Mouse (Mus musculus) embryo, embryonic 11 days (tissue): ENCODE data around the gene Rilpl1.
"Not testable (repeated sequence)": the region's sequence is repeated elsewhere in the genome, so short reads cannot be mapped to it uniquely, and the experiment has no call there.

Experiments used
- DNase-seq: peaks from one replicate; pipeline ENCODE4 v3.0.0-alpha.2; 2015

Rilpl1 gene

DNA sequence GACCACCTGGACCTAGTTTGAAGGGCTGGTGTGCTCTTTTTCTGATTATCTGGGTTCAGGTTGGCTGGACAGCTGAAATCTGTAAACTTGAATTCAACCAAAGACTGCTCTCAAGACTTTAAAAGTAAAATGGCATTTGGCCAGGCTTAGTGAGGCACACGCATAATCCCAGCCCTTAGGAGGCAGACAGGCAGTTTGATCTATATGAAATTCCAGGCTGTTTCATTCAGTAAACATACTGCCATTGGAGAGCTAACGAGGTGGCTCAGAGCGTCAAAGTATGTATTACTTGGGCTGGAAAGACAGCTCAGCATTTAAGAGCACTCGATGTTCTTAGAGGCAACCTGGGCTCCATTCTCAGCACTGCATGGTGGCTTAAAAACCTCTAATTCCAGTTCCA is 39.5 kb downstream of the Rilpl1 start:
- no peak for DNase-seq

DNA sequence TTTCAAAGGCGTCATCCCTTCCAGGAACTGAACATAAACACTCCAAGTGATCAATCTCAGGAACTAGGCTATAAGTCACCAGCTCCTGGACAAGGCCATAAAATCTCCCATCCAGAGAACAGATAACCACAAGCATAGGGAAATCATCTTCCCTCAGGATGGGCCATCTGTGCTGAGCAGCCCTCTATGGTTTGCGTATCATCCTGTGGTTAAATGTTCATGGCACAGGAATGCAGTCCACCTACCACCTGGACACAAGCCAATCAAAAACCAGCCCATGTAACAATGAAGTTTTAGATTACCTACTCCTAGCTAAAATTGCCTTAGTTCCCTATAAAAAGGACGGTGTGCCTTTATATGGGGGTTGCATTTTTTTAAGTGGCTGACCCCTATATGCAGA is 42.3 kb downstream of the Rilpl1 start:
- no peak for DNase-seq

DNA sequence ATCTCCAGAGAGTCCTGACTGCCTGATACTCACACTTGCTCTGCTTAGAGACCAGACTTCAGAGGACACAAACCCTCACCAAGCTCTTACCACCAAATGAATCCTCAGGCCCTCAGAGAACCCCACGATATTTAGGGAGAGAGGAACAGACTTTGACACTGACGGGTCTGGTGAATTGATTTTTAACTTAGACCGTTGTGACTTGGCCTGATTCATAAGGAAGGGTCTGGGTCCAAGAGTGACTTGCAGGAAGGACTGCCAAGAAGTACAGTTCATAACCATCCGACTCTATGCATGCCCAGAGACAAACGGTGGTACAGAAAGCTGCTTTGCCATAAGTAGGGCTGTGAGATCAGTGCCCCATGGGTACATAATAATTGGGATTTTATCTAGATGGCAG is 45.5 kb downstream of the Rilpl1 start:
- DNase-seq: no peak

DNA sequence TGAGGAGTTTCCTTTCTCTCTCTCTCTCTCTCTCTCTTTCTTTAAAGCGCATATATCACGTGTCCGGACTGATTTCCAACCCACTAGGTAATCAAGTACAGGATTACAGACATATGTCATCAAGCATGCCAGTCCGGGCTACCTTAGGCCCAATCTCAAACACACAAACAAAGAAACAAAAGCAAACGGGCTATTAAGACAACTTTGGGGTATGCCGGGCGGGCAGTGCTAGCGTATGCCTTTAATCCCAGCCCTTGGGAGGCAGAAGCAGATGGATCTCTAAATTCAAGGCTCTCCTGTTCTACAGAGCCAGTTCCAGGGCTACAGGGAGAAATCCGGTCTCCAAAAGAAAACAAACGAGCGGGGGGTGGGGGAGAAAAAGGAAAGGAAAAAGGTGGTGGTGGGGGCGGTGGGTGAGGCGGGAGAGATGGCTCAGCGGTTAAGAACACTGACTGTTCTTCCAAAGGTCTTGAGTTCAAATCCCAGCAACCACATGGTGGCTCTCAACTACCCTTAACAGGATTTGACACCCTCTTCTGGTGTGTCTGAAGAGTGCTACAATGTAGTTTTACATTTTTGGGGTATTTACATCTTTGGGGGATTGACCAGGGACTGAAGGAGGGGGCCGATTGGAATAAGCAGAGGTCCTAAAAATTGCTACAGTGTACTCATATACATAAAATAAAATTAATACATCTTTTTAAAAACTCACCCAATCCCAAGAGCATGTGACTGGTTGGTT is 47.4 kb downstream of the Rilpl1 start:
- no peak for DNase-seq

DNA sequence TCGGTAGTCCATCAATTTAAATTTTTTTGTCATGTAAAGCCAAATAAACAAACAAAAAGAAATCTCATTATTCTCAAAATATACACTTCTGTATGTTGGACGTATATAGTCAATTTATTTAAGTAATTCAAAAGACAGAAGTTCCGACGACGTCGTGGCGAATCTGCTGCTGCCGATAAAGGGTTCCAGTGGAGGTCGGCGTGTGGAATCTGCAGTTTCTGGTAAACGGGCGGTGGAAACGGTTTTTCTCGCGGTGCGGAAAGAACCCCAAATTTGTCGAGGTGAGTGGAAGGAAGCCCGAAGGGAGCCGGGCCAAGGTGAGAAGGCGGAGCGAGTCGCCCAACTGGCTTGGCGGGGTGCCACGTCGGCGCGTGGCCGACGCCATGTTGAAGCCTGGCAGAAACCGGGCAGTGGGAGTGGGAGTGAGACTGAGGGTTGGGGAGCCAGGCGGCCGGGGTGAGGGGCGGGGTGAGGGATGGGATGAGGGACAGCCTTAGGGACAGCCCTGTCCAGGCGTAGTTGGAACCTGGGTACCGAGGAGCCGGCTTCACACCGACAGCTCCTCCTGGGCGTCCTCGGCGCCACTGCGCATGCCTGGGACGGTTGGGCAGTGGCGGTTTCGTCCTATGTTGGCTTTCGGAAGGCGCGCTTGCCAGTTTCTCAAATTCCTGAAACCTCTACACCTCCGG is 48.1 kb downstream of the Rilpl1 start, which contains the start of gene Snrnp35:
TSS of gene Snrnp35 (plus strand) at position 169 of the 689 bp plus-strand sequence.
- DNase-seq: peak; percentile 91

DNA sequence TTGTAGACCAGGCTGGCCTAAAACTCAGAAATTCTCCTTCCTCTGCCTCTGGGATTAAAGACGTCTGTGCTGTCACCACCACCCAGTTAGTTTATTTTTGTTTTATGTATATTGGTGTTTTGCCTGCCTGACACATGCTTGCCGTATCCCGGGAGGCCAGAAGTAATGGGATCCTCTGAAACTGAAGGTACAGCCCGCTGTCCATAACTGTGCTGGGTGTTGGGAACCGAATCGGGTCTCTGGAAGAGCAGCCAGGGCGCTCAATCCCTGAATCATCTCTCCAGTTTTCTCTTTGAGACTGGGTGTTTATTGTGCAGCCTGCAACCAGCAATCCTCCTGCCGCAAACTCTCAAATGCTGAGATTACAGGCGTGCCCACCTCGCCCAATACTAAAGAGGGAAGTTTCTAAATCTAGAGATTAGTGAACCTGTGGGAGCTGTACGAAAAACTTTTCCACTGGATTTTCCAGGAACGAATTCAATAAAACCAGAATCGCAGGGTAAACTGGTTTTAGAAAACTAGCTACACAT is 48.7 kb downstream of the Rilpl1 start:
- no peak for DNase-seq

DNA sequence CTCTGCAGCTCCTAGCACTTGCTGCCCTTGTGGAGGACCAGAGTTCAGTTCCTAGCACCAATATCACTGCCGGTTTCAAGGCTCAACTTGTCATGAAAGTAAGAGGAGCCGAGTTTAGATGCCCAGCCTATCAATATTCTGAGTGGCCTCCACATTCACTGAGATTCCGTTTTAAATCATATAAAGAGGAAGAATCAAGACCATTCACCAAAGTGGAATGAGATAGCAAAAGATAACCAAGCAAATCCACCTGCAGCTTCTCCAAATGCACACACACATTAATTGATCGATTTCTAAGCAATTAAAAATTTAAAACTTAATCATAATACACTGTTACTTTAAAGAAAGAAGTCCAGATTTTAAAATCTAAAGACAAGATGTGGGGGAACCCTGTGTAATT is 49.5 kb downstream of the Rilpl1 start:
- no peak for DNase-seq

DNA sequence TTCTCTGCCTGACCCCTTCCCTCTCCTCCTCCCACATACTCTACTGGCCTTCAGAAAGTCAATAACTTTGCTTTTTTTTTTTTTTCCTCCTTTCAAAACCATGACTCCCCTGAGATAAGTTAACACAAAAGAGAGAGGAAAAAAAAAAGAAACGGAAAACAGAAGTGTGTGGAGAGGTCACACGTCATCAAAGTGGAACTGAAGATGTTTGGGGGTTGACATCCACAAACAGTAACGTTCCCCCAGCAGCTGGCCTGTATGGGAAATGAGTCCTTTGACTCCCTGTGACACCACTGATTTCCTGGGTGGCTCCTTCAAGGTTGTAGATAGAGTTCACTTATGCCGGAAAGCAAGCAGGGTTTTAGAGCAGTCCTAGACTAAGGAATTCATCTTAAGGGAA is 51.1 kb downstream of the Rilpl1 start:
- DNase-seq: no peak

DNA sequence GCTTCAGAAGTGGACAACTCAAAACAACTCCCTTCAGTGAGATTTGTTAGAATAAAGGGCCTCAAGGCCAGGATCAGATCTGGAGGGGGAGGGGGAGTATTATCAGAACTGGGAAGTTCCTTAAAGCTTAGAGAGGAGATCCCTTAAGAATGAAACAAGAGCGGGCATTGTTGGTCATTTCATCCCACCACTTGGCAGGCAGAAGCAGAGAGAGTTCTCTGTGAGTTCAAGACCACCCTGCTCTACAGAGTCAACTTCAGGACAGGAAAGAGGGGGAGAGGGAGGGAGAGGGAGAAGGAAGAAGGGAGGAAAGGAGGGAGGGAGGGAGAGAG is 52.4 kb downstream of the Rilpl1 start:
- DNase-seq: no peak

DNA sequence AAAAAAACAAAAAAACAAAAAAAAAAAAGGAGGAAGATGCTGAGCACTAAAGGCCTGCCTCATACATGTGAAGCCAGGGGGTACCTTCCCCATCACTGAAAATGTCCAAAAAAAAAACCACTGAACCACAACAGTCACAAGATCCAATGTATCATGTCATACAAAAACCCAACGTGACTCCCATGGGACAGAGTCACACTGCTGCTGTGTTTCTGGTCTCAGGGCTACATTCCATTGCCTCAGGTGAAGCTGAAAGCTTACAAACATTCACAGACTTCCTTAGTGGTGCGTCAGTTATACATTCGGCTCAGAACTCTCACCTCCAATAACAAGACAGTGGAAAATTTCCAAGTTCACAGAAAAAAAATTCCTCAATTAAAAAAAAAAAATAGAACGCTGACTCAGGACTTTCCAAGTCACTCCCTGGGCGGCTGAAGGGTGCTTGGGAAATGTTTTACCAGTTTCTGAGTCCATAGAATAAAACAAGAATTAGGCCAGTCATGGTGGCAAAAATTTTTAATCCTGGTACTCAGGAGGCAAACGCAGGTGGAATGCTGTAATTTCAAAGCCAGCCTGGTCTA is 60.5 kb downstream of the Rilpl1 start:
- no peak for DNase-seq

DNA sequence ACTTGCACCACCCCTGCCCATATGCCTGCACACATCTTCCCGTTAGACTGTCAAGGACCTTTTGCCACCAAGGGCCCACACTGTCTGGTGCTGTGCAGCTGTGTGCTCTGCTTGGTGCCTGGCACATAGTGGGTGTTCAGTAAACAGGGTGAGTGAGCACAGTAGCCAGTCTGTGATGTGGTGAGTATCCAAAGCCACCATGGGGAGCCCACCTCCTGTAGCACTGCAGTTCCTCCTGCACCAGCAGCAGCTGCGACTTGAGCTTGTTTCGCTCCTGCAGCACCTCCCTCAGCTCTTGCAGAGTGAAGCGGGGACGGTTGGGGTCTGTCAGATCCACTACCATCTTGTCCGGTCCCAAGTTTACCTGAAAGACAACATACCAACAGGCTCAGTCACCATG is 61.7 kb downstream of the Rilpl1 start:
- DNase-seq: no peak

DNA sequence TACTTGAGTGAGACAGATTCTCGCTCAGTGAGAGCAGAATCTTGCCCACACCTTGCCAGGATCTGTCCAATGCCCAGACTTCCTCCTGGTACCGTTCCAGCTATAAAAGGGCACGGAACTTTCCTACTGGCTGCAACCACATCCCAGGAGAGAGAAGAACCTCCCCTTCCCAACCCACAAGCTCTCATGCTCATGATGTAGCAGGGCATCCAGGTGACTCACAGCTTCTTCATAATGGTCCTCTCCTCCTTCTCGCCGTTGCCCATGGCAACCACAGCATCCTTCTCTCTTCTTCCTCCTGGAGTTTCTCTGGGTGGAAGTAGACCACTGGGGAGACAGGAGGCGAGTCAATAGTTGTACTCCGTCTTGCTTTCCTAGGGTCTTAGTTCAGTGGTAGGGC is 62.8 kb downstream of the Rilpl1 start:
- no peak for DNase-seq

DNA sequence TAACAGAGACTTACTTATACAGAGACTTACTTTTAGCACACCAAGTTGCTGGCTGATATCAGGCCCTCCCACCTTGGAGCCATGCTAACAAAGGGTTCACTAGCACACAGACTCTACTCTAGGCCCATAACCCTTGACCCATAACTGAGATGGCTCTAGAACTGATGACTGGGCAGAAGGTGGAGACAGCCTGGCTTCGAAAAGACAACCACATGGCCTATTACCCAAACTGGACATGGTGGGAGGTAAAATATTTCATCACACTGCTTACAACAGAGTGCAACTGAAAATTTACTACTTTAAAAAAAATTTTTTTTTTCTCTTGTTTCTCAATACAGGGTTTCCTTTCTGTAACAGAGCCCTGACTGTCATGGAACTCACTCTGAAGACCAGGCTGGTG is 63.4 kb downstream of the Rilpl1 start:
- no peak for DNase-seq

DNA sequence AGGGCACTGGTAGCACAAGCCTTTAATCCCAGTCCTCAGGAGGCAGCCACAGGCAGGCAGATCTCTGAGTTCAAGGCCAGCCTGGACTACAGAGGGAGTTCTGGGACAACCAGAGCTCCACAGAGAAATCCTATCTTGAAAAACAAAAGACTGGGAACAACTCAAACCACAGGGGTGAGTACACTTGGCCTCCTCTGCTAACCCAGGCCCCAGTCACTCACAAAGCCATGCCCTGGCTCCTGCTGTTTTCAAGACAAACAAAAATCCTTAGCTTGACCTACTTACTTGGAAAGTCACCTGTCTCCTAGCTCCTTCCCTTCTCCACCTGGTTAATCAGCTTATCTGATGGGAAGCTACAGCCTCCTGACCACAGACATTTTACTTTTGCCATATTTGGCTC is 66.3 kb downstream of the Rilpl1 start:
- no peak for DNase-seq

DNA sequence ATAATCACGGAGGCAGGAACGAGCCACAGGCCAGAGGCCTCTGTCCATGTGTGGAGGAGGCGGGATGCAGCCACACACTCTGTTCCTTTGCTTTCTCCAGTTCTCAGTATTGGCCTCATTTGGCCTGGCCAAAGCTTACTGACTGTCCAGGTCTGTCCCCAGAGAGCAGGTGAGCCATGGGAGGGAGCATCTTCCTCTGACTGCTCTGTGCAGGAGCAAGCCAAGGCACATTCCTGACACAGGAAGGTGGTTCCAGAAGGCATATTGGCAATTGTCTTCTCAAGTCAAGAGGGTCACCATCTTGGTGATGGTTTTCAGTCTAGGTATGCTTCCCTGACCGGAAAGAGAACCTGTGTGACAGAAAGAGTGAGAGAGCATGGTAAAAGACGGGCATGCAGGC is 67.7 kb downstream of the Rilpl1 start:
- no peak for DNase-seq

DNA sequence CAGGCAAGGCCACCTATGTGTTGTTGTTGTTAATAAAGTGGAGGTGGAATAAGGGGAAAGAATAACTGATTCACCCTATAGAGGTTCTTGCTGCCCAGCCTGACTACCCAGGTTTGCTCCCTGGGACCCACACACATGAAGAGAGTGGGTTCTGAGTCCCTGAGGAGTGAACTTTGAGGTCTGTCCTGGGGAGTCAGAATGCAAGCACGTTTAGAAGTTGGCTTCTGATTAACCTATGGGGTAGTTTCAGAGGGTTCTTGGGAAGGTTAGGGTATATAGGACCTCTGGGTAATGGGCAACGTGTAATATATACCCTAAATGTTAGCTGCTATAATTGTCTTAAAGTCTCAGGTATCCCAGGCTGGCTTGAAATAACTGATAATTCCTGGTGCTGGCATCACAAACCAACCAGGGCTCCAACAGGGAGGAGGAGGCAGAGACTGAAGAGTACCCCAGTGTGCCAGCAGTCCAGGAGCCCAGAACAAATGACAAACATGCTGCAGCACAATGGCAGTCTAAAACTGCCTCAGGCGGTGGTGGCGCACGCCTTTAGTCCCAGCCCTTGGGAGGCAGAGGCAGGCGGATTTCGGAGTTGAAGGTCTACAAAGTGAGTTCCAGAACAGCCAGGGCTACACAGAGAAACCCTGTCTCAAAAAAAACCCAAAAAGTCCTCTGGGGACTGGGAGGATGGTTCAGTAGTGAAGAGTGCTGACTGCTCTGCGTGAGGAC is 68.7 kb downstream of the Rilpl1 start:
- DNase-seq: no peak

DNA sequence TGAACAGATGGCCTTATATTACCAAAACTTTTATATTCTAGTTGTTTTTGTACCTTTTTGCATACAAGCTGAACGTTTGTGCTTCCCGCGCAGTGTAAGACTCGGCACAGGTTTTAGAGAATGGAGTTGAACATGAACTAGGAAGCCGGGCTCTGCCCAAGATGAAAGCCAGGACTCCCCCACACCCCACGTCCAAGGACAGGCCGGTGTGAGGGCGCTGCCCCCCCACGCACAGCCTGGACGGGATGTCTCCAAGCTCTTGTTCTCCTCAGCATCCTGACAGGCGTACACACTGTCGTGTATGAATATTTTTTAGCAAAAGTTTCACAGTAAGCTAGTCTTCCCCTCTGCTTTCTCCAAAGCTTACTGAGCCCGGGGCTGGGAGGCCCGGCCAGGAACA is 70.3 kb downstream of the Rilpl1 start:
- not testable (repeated sequence) for DNase-seq

DNA sequence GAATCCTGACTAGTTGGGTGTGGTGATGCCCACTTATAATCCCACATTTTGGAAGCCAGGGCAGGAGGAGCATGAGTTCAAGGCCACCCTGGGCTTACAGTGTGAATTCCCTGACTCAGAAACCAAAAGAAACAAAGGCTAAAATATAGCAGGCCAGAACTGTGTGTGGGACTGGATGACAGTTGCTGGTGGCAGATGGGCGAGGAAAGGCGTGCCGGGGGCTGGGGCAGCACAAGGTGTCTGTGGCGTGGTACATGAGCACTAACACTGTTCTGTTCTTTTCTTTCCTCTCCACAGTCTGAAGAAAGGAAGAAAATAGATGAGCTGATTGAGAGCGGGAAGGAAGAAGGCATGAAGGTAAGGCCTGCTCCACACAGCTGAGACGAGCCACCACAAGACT is 74.4 kb downstream of the Rilpl1 start:
- no peak for DNase-seq

DNA sequence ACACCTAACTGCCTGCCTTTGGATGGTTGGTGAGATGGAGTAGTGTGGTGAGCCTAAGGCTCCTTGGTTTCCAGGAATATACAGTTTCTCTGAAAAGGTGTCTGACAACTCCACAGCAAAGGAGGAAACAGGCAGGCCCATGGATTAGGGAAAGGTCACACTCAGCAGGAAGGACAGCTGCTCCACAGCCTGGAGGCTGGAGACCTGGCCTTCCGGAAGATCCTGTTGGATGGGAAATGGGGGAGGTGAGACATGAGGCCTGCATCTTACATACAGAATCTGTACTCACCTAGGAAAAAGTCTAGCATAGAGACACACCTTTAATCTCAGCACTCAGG is 77.1 kb downstream of the Rilpl1 start:
- DNase-seq: no peak

DNA sequence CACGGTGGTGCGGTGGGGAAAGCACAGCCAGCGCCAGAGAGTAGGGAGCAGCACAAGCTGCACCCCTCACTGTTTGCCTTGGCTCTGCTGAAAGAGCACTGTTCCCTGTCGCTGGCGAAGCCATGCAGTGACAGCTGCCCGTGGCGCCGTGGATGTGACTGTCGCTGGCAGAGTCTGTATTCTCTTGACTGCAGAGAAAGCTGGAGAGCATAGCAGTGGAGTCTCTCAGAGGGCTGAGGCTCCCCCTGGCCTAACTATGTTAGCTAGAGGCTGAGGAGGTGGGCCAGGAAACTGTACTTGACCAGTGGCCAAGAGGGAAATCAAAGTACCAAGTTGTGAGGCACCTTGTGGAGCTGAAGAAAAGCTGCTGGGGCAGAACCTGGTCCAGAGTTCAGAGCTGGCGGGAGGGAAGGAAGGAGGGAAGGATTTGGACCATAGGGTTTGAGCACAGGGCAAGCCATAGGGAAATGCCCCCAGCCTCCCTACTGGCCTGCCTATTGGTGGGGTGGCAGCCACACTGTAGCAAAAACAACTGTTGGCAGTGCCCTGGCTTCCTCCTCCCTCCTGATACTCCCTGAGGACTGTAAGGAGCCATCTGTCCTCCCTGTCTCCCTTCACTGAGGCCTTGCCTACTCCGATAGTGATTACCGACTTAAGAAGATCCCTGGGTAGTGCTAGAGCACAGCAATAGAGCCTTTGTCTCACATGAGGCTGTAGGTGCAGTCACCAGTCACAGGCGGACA is 77.7 kb downstream of the Rilpl1 start:
- no peak for DNase-seq

DNA sequence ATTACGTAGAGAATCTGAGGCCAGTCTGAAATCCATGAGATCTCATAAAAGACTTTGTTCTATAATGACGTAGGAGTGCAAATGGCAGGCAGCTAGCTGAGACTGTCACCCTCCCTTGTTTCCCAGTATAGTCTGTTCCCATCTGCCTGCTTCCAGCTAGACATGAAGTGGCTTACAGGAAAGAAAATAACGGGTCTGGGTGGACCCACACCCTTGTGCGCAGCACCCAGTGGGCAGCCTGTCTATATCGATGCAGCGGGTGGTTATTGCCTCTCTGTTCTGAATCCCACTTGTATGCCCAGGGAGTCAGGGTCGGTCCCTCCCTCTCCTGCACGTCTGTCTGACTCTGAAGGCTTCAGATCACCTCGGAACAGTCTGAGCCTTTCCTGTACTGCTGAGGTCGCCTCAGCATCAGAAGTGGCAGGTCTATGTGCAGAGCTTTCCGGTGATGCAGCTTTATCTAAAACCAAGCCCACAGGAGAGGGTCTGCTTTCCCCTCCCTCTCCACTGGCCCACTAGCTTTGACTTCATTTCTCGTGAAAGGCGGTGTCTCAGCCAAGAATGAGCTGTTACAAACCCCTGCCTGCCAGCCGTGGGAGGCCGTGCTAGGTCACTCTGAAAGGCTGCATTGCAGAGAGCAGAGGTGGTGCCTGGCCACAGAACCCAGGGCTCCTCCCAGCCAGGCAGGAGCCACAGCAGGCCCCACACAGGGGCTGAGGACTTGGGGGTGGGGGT is 78.5 kb downstream of the Rilpl1 start:
- DNase-seq: no peak

DNA sequence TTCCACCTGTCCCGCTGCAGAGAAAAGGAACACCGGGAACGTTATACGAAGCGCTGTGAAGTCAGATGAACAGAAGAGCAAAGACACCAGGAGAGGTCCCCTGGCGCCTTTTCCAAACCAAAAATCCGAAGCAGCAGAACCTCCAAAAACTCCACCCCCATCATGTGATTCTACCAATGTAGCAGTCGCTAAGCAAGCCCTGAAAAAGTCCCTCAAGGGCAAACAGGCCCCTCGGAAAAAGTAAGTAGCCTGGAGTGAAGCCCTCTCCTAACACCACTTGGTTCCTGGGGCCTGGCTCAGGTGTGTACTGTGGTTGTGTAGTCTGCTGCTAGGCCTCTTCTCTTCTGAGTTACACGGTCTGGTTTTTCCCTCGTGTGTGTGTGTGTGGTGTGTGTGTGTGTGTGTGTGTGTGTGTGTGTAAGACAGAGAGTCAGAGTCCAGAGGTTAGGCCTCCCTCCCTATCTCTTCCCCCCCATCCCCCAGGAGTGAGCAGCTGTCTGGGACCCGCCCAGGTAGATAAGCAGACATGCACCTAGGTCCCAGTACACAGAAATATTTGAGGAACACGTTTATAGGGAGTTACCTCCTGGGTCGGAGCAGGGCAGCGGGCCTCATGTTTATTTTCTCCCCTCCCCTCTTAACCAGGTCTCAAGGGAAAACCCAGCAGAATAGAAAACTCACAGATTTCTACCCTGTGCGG is 80.4 kb downstream of the Rilpl1 start:
- DNase-seq: no peak
